Mouse (Mus musculus) heart, adult 2 months (tissue): ENCODE results near the gene Gm49486. TPM values are rescaled to one million over a fixed set of nuclear protein-coding genes. Genes with fewer than 3 reads are reported as not detected.

Experiments
- DNase-seq, 2 experiments: peaks; one replicate each; pipeline ENCODE4 v3.0.0; 2021
- H3K27ac ChIP-seq: fragments of 200-600 bp; 2 replicates; pipeline ENCODE4 v1.8.1; 2022
- H3K27me3 ChIP-seq: fragments of 200-500 bp; 2 replicates; pipeline ENCODE4 v1.6.1; 2012; ENCODE audit warnings: mild to moderate bottlenecking, low read length, inconsistent platforms, mixed read lengths; ENCODE audit not compliant: control insufficient read depth, insufficient read depth
- H3K36me3 ChIP-seq: fragments of 200-500 bp; 2 replicates; pipeline ENCODE4 v1.6.1; 2012; ENCODE audit warnings: low read length, inconsistent platforms; ENCODE audit not compliant: control insufficient read depth, insufficient read depth
- H3K4me1 ChIP-seq: fragments of 200-500 bp; 2 replicates; pipeline ENCODE4 v1.6.1; 2011; ENCODE audit warnings: low read length; ENCODE audit not compliant: control insufficient read depth, insufficient read depth
- H3K4me3 ChIP-seq: fragments of 200-600 bp; 2 replicates; pipeline ENCODE4 v1.8.1; 2022
- H3K79me2 ChIP-seq: fragments of 200-500 bp; replicated peaks from 2 replicates; pipeline ENCODE4 v1.6.1; 2012; ENCODE audit warnings: mild to moderate bottlenecking, inconsistent platforms, low read length, moderate library complexity, mixed read lengths; ENCODE audit not compliant: control insufficient read depth, insufficient read depth
- H3K9ac ChIP-seq: fragments of 200-500 bp; 2 replicates; pipeline ENCODE4 v1.6.1; 2012; ENCODE audit warnings: low read depth, mild to moderate bottlenecking, control low read depth, inconsistent platforms, low read length, mixed read lengths
- CTCF ChIP-seq: fragments of 200-600 bp; IDR thresholded peaks from 2 replicates; pipeline ENCODE4 v1.8.1; 2022; ENCODE audit warnings: antibody characterized with exemption, mild to moderate bottlenecking, moderate library complexity
- EP300 ChIP-seq: fragments of 200-500 bp; IDR thresholded peaks from 2 replicates; pipeline ENCODE4 v1.6.1; 2011; ENCODE audit warnings: low read depth, low read length, control low read depth; ENCODE audit not compliant: insufficient read depth
- POLR2A ChIP-seq: fragments of 200-500 bp; IDR thresholded peaks from 2 replicates; pipeline ENCODE4 v1.6.1; 2011; ENCODE audit warnings: mild to moderate bottlenecking, low read depth, low read length, control low read depth; ENCODE audit not compliant: insufficient read depth
- WGBS: fragments of 180-500 bp; shearing (Covaris S2); methylation state at CpG from one replicate; pipeline ENCODE4 v1.1.7; 2018; 5-methylcytosine and 5-hydroxymethylcytosine counted together
- intact Hi-C: fragments of 180-260 bp; cut with DNase I; formaldehyde crosslinking; loops from one replicate; pipeline ENCODE4 v1.15.1; 2025
- polyA plus RNA-seq: library from polyadenylated mRNA; depleted of rRNA; stranded (reverse); fragments of >200 nt; gene quantifications from 2 replicates; pipeline ENCODE4 v1.2.3, GENCODE M21; 2012
- total RNA-seq, 2 experiments: library from RNA; stranded (reverse); gene quantifications; 2 replicates each; pipeline ENCODE4 v1.2.3; 2021

Gm49486 gene
- total and polyA plus RNA-seq, 3 experiments = 0.39 to 1.4 (median 0.61) TPM

DNA sequence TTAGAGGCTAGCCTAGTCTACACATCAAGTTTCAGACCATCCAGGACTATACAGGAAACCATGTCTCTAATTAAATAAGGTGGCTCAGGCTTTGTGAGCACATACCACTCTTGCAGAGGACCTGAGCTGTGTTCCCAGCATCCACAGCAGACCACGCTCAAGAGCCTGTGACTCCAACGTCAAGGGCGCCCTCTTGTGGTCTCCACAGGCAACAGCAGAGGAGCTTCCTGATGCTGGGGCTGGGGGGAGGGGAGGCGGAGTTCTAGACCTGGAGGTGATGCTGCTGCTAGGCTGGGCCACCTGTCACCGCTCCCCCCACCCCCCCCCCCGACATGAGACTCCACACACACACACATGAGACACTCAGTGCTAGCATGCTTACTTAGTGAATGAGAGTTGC is 51.0 kb downstream of the Gm49486 start:
- DNase-seq = no peak
- WGBS = 28% methylated on average over 6 of the region's 6 CpGs
- Histone ChIP-seq H3K4me1 (no peaks in the 10 kb centered on the region), H3K9ac (no peak overlapping the region), H3K27ac (no peak overlapping the region), H3K27me3 (no peaks in the 10 kb centered on the region), H3K36me3 (no peaks in the 10 kb centered on the region), H3K4me3 (no peak overlapping the region), H3K79me2 (no peaks in the 10 kb centered on the region)
- TF ChIP-seq CTCF (peak; percentile 67), EP300 (no peak), POLR2A (no peak)
- intact Hi-C loops = loop anchor here (5.0 kb wide), 2 partner anchors 42 to 187 kb away; no protein-coding TSS in a partner anchor

GRCm38 (mm10) chr15:79280850-79281249 is 51.7 kb downstream of the Gm49486 start:
- no peak overlapping the region for H3K4me3 ChIP-seq
- no peak overlapping the region for H3K27ac ChIP-seq
- H3K79me2 ChIP-seq = no peaks in the 10 kb centered on the region
- WGBS = 44% methylated on average over 5 of the region's 5 CpGs
- intact Hi-C loops = loop anchor here (5.0 kb wide), 2 partner anchors 41 to 186 kb away; no protein-coding TSS in a partner anchor
- H3K36me3 ChIP-seq = no peaks in the 10 kb centered on the region
- no peaks in the 10 kb centered on the region for H3K4me1 ChIP-seq
- no peak for DNase-seq
- H3K9ac ChIP-seq = no peak overlapping the region
- no peaks in the 10 kb centered on the region for H3K27me3 ChIP-seq
- TF ChIP-seq CTCF (peak; percentile 39), POLR2A (no peak)

DNA sequence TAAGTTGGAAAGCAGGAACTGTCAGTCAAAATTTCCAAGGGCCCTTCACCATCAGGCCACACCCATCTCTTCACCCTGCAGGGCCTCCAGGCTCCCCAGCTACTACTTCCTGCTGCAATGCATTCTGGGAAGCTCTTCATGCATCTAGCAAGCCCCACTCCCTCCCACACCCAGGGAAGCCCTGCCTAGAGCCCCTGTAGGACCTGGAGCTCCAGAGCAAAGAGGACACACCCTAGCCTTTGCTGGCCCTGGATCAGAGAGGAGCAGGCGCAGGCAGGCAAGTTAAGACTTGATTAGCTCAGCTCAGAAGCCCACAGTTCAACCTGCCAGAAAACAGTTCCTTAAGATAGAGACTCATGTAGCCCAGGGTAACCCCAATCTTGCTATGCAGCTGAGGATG is 52.2 kb downstream of the Gm49486 start:
- intact Hi-C loops = loop anchor here (5.0 kb wide), 2 partner anchors 41 to 186 kb away; no protein-coding TSS in a partner anchor
- H3K27ac ChIP-seq = no peak overlapping the region
- WGBS = 84% methylated on average over 1 of the region's 1 CpGs

GRCm38 (mm10) chr15:79282434-79282833 is 53.2 kb downstream of the Gm49486 start:
- H3K27ac ChIP-seq = no peak overlapping the region
- intact Hi-C loops = loop anchor here (5.0 kb wide), 2 partner anchors 40 to 185 kb away; no protein-coding TSS in a partner anchor
- no peak for DNase-seq
- no peaks in the 10 kb centered on the region for H3K27me3 ChIP-seq
- WGBS = 80% methylated on average over 5 of the region's 5 CpGs
- no peak overlapping the region for H3K4me3 ChIP-seq
- TF ChIP-seq POLR2A (no peak), CTCF (no peak), EP300 (no peak)
- H3K9ac ChIP-seq = no peak overlapping the region
- no peaks in the 10 kb centered on the region for H3K36me3 ChIP-seq
- no peaks in the 10 kb centered on the region for H3K79me2 ChIP-seq
- no peaks in the 10 kb centered on the region for H3K4me1 ChIP-seq

More for the DNA sequence above, 52.2 kb downstream of the Gm49486 start:
- DNase-seq = no peak
- H3K9ac ChIP-seq = no peak overlapping the region
- H3K79me2 ChIP-seq = no peaks in the 10 kb centered on the region
- H3K4me1 ChIP-seq = no peaks in the 10 kb centered on the region
- no peak overlapping the region for H3K4me3 ChIP-seq
- H3K27me3 ChIP-seq = no peaks in the 10 kb centered on the region
- no peaks in the 10 kb centered on the region for H3K36me3 ChIP-seq
- TF ChIP-seq POLR2A = no peak
- TF ChIP-seq EP300 = no peak
- no peak for TF ChIP-seq CTCF

DNA sequence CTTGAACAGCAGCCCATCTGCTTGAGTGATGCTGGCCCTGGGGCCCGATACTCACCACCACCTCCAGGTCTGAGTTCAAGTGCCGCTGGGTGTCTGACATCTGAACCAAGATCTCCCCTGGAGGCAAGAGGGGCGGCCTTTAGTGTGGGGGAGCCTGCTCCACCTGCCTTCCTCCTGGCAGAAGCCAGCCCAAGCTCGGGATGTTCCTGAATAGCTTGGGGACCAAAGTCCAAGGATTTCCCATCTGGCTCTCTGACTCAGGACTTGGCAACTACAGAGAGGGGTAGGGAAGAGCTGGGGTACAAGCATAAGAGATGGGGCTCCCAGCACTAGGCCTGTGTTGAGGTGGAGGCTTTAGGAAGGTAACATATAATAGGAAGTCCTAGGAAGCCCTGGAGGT is 54.2 kb downstream of the Gm49486 start:
- no peak overlapping the region for H3K9ac ChIP-seq
- whole genome bisulfite sequencing = 87% methylated on average over 4 of the region's 4 CpGs
- H3K27ac ChIP-seq = no peak overlapping the region
- no peak for TF ChIP-seq CTCF
- TF ChIP-seq EP300 = no peak
- TF ChIP-seq POLR2A = no peak
- intact Hi-C loops = loop anchor here (5.0 kb wide), 2 partner anchors 39 to 184 kb away; no protein-coding TSS in a partner anchor
- H3K36me3 ChIP-seq = no peaks in the 10 kb centered on the region
- DNase-seq = no peak
- H3K4me3 ChIP-seq = no peak overlapping the region
- H3K4me1 ChIP-seq = no peaks in the 10 kb centered on the region
- no peaks in the 10 kb centered on the region for H3K27me3 ChIP-seq
- H3K79me2 ChIP-seq = no peaks in the 10 kb centered on the region

- H3K79me2 ChIP-seq = no peaks in the 10 kb centered on the region
- no peaks in the 10 kb centered on the region for H3K36me3 ChIP-seq
- H3K4me3 ChIP-seq = no peak within 1 kb of the TSS
- H3K9ac ChIP-seq = no peak within 1 kb of the TSS
- DNase-seq = no peak
- WGBS = 89% methylated on average over 10 of the region's 10 CpGs
- no peaks in the 10 kb centered on the region for H3K27me3 ChIP-seq
- H3K4me1 ChIP-seq = no peaks in the 10 kb centered on the region
- H3K27ac ChIP-seq = no peak within 1 kb of the TSS
- TF ChIP-seq CTCF (no peak), POLR2A (no peak), EP300 (no peak)
- intact Hi-C loops = loop anchor here (5.0 kb wide), 1 partner anchor 38 kb away; no protein-coding TSS in a partner anchor
Measured at GRCm38 (mm10) chr15:79285399-79285798, 56.2 kb downstream of the Gm49486 start, which contains the start of gene Baiap2l2. Gene Baiap2l2, minus strand, starts transcription at chr15:79285537.
